Mouse (Mus musculus) limb, embryonic 14.5 days (tissue): Measurements from ENCODE around the gene Nos3. TPM values are rescaled to one million over a fixed set of nuclear protein-coding genes. Genes with fewer than 3 reads are reported as not detected.

ENCODE experiments used
- ATAC-seq: fragments of 200-750 bp; cut with Nextera tagmentation; 2 replicates; pipeline ENCODE4 v1.8.0; 2017; ENCODE audit warnings: low read depth, moderate number of reproducible peaks, moderate TSS enrichment; ENCODE audit not compliant: low FRiP score
- DNase-seq: peaks from one replicate; pipeline ENCODE4 v3.0.0-alpha.2; 2015; ENCODE audit warnings: low spot score
- H3K27ac ChIP-seq: fragments of 300-500 bp; sonication (generic); replicated peaks from 2 replicates; pipeline ENCODE4 v1.5.1; 2014; ENCODE audit warnings: low read depth, mild to moderate bottlenecking, low read length, moderate library complexity, mixed read lengths
- H3K27me3 ChIP-seq: fragments of 300-500 bp; sonication (generic); 2 replicates; pipeline ENCODE4 v1.6.1; 2014; ENCODE audit warnings: low read length, mixed read lengths; ENCODE audit not compliant: control insufficient read depth, insufficient read depth
- H3K36me3 ChIP-seq: fragments of 300-500 bp; sonication (generic); 2 replicates; pipeline ENCODE4 v1.6.1; 2014; ENCODE audit warnings: mild to moderate bottlenecking, low read length, moderate library complexity, mixed read lengths; ENCODE audit not compliant: control insufficient read depth, insufficient read depth
- H3K4me1 ChIP-seq: fragments of 300-500 bp; sonication (generic); 2 replicates; pipeline ENCODE4 v1.6.1; 2014; ENCODE audit warnings: antibody characterized with exemption, low read length, mixed read lengths; ENCODE audit not compliant: control insufficient read depth, insufficient read depth
- H3K4me2 ChIP-seq: fragments of 300-500 bp; sonication (generic); replicated peaks from 2 replicates; pipeline ENCODE4 v1.6.1; 2014; ENCODE audit warnings: low read depth, mild to moderate bottlenecking, low read length, moderate library complexity; ENCODE audit not compliant: severe bottlenecking
- H3K4me3 ChIP-seq: fragments of 300-500 bp; sonication (generic); replicated peaks from 2 replicates; pipeline ENCODE4 v1.5.1; 2014; ENCODE audit warnings: low read length
- H3K9ac ChIP-seq: fragments of 300-500 bp; sonication (generic); 2 replicates; pipeline ENCODE4 v1.6.1; 2014; ENCODE audit warnings: mild to moderate bottlenecking, low read depth, low read length, moderate library complexity; ENCODE audit not compliant: severe bottlenecking
- H3K9me3 ChIP-seq: fragments of 300-500 bp; sonication (generic); 2 replicates; pipeline ENCODE4 v1.6.1; 2016; ENCODE audit warnings: low read length; ENCODE audit not compliant: control insufficient read depth
- POLR2A ChIP-seq: fragments of 200-500 bp; IDR thresholded peaks from 2 replicates; pipeline ENCODE4 v1.8.0; 2012; ENCODE audit warnings: inconsistent platforms, mild to moderate bottlenecking, moderate library complexity, borderline replicate concordance; ENCODE audit not compliant: insufficient read depth, insufficient read length; ENCODE audit errors: extremely low read depth
- WGBS: fragments of 180-500 bp; shearing (Covaris S2); extraction: QIAGEN DNeasy Blood & Tissue Kit; methylation state at CpG from one replicate; pipeline ENCODE4 v1.1.7; 2014; 5-methylcytosine and 5-hydroxymethylcytosine counted together
- polyA plus RNA-seq, 2 experiments: library from polyadenylated mRNA; depleted of rRNA in 1 of 2; stranded (reverse) in 1 of 2; unstranded in 1 of 2; fragments of >200 nt; fragmentation: Nextera tagmentation in 1 of 2; extraction: Ambion mirVana in 1 of 2; gene quantifications; 2 replicates each; pipeline versions ENCODE4 v1.2.1 to v1.2.3; 2012 to 2014

Nos3 gene
- polyA plus RNA-seq, 2 experiments: 4.8 to 7.3 TPM

- Histone ChIP-seq H3K36me3 (peaks cover 41% of the 10 kb centered on the region), H3K4me1 (peaks cover 33% of the 10 kb centered on the region), H3K4me3 (0 out of 2 replicates have a peak overlapping the region, but pooled peaks have one; percentile 1), H3K9me3 (no peaks in the 10 kb centered on the region), H3K27ac (no peak overlapping the region), H3K9ac (peak overlapping the region; percentile 28; the same call in 1 of the 2 replicates), H3K27me3 (no peaks in the 10 kb centered on the region), H3K4me2 (peak overlapping the region; percentile 94)
- DNase-seq (no peak), ATAC-seq (no peak)
- TF ChIP-seq POLR2A: no peak
- WGBS: 9% methylated on average over 15 of the region's 15 CpGs
Measured at GRCm38 (mm10) chr5:24427981-24428402, 63.4 kb downstream of the Nos3 start.

GRCm38 (mm10) chr5:24428596-24428995, 64.0 kb downstream of the Nos3 start:
- peaks cover 47% of the 10 kb centered on the region for H3K36me3 ChIP-seq
- no peak overlapping the region for H3K4me3 ChIP-seq
- H3K27ac ChIP-seq: no peak overlapping the region
- peaks cover 33% of the 10 kb centered on the region for H3K4me1 ChIP-seq
- no peaks in the 10 kb centered on the region for H3K27me3 ChIP-seq
- no peak for TF ChIP-seq POLR2A
- peak overlapping the region; percentile 28; the same call in 1 of the 2 replicates for H3K9ac ChIP-seq
- peak overlapping the region; percentile 94 for H3K4me2 ChIP-seq
- no peak for DNase-seq
- WGBS: 16% methylated on average over 7 of the region's 9 CpGs
- no peak for ATAC-seq
- no peaks in the 10 kb centered on the region for H3K9me3 ChIP-seq

GRCm38 (mm10) chr5:24433993-24434392, 69.4 kb downstream of the Nos3 start:
- H3K27ac ChIP-seq: no peak overlapping the region
- no peaks in the 10 kb centered on the region for H3K9me3 ChIP-seq
- no peaks in the 10 kb centered on the region for H3K4me1 ChIP-seq
- no peaks in the 10 kb centered on the region for H3K27me3 ChIP-seq
- peaks cover 96% of the 10 kb centered on the region for H3K36me3 ChIP-seq
- H3K4me3 ChIP-seq: no peak overlapping the region
- H3K4me2 ChIP-seq: no peak overlapping the region
- WGBS: 88% methylated on average over 8 of the region's 8 CpGs
- H3K9ac ChIP-seq: no peak overlapping the region
- DNase-seq: no peak
- no peak for TF ChIP-seq POLR2A
- no peak for ATAC-seq

Other genes with a start within 250 kb of the Nos3 start
- 10.5 and 11.5 TPM in 2 replicates for gene Nupl2, start 199.8 kb upstream of the Nos3 start, polyA plus RNA-seq (2012; rRNA removed)
- gene Nupl2, start 199.8 kb upstream of the Nos3 start, polyA plus RNA-seq (2014; fragmentation: Nextera tagmentation; extraction: Ambion mirVana): 15.9 and 18.1 TPM in 2 replicates
- 16.2 and 26.5 TPM in 2 replicates for gene Kcnh2, start 13.2 kb upstream of the Nos3 start, polyA plus RNA-seq (2012; rRNA removed)
- gene Kcnh2, start 13.2 kb upstream of the Nos3 start, polyA plus RNA-seq (2014; fragmentation: Nextera tagmentation; extraction: Ambion mirVana): 2.8 and 3.8 TPM in 2 replicates
- 1.7 and 2.4 TPM in 2 replicates for gene Atg9b, start 27.3 kb downstream of the Nos3 start, polyA plus RNA-seq (2012; rRNA removed)
- gene Atg9b, start 27.3 kb downstream of the Nos3 start, polyA plus RNA-seq (2014; fragmentation: Nextera tagmentation; extraction: Ambion mirVana): 0.54 and 1.3 TPM in 2 replicates
- 45.3 and 58.3 TPM in 2 replicates for gene Abcb8, start 28.9 kb downstream of the Nos3 start, polyA plus RNA-seq (2012; rRNA removed)
- 35.8 and 37.3 TPM in 2 replicates for gene Abcb8, start 28.9 kb downstream of the Nos3 start, polyA plus RNA-seq (2014; fragmentation: Nextera tagmentation; extraction: Ambion mirVana)
- 3.0 and 6.2 TPM in 2 replicates for gene Asic3, start 48.6 kb downstream of the Nos3 start, polyA plus RNA-seq (2012; rRNA removed)
- gene Asic3, start 48.6 kb downstream of the Nos3 start, polyA plus RNA-seq (2014; fragmentation: Nextera tagmentation; extraction: Ambion mirVana): 0.36 and 1.2 TPM in 2 replicates
- gene Cdk5, start 58.7 kb downstream of the Nos3 start, polyA plus RNA-seq (2012; rRNA removed): 127 and 165 TPM in 2 replicates
- 51.7 TPM in 2 replicates for gene Cdk5, start 58.7 kb downstream of the Nos3 start, polyA plus RNA-seq (2014; fragmentation: Nextera tagmentation; extraction: Ambion mirVana)
- gene Slc4a2, start 59.0 kb downstream of the Nos3 start, polyA plus RNA-seq (2012; rRNA removed): 69.1 and 84.1 TPM in 2 replicates
- gene Slc4a2, start 59.0 kb downstream of the Nos3 start, polyA plus RNA-seq (2014; fragmentation: Nextera tagmentation; extraction: Ambion mirVana): 30.0 and 37.1 TPM in 2 replicates
- 295 and 397 TPM in 2 replicates for gene Fastk, start 80.5 kb downstream of the Nos3 start, polyA plus RNA-seq (2012; rRNA removed)
- gene Fastk, start 80.5 kb downstream of the Nos3 start, polyA plus RNA-seq (2014; fragmentation: Nextera tagmentation; extraction: Ambion mirVana): 113 and 120 TPM in 2 replicates
- gene Tmub1, start 83.0 kb downstream of the Nos3 start, polyA plus RNA-seq (2012; rRNA removed): 29.8 and 35.5 TPM in 2 replicates
- 23.2 and 23.5 TPM in 2 replicates for gene Tmub1, start 83.0 kb downstream of the Nos3 start, polyA plus RNA-seq (2014; fragmentation: Nextera tagmentation; extraction: Ambion mirVana)
- 103 and 114 TPM in 2 replicates for gene Agap3, start 87.4 kb downstream of the Nos3 start, polyA plus RNA-seq (2012; rRNA removed)
- 57.9 and 61.7 TPM in 2 replicates for gene Agap3, start 87.4 kb downstream of the Nos3 start, polyA plus RNA-seq (2014; fragmentation: Nextera tagmentation; extraction: Ambion mirVana)
- gene Gbx1, start 162.4 kb downstream of the Nos3 start, polyA plus RNA-seq (2012; rRNA removed): 0.04 and 0.05 TPM in 2 replicates
- gene Gbx1, start 162.4 kb downstream of the Nos3 start, polyA plus RNA-seq (2014; fragmentation: Nextera tagmentation; extraction: Ambion mirVana): not detected in 2 replicates
- 2.7 and 3.8 TPM in 2 replicates for gene Asb10, start 176.2 kb downstream of the Nos3 start, polyA plus RNA-seq (2012; rRNA removed)
- 0.62 and 1.1 TPM in 2 replicates for gene Asb10, start 176.2 kb downstream of the Nos3 start, polyA plus RNA-seq (2014; fragmentation: Nextera tagmentation; extraction: Ambion mirVana)
- 0.35 and 0.51 TPM in 2 replicates for gene 4931409K22Rik, start 192.0 kb downstream of the Nos3 start, polyA plus RNA-seq (2012; rRNA removed)
- gene 4931409K22Rik, start 192.0 kb downstream of the Nos3 start, polyA plus RNA-seq (2014; fragmentation: Nextera tagmentation; extraction: Ambion mirVana): 0.12 and 0.17 TPM in 2 replicates
- gene Abcf2, start 212.7 kb downstream of the Nos3 start, polyA plus RNA-seq (2012; rRNA removed): 81.0 and 82.5 TPM in 2 replicates
- gene Abcf2, start 212.7 kb downstream of the Nos3 start, polyA plus RNA-seq (2014; fragmentation: Nextera tagmentation; extraction: Ambion mirVana): 94.3 TPM in 2 replicates
- 56.2 and 57.0 TPM in 2 replicates for gene Chpf2, start 221.9 kb downstream of the Nos3 start, polyA plus RNA-seq (2012; rRNA removed)
- 21.3 and 23.1 TPM in 2 replicates for gene Chpf2, start 221.9 kb downstream of the Nos3 start, polyA plus RNA-seq (2014; fragmentation: Nextera tagmentation; extraction: Ambion mirVana)